Mouse (Mus musculus) heart, embryonic 16.5 days (tissue): ENCODE data around the gene Gm5105. TPM values are rescaled to one million over a fixed set of nuclear protein-coding genes. Genes with fewer than 3 reads are reported as not detected.

Experiments
- ATAC-seq: fragments of 200-750 bp; cut with Nextera tagmentation; replicated peaks from 2 replicates; pipeline ENCODE4 v1.8.0; 2017; ENCODE audit warnings: moderate number of reproducible peaks; ENCODE audit not compliant: insufficient read depth, low FRiP score; ENCODE audit errors: extremely low read depth
- H3K27ac ChIP-seq: fragments of 300-500 bp; sonication (generic); 2 replicates; pipeline ENCODE4 v1.5.1; 2014; ENCODE audit warnings: mild to moderate bottlenecking, low read length, control low read depth, moderate library complexity
- H3K27me3 ChIP-seq: fragments of 300-500 bp; sonication (generic); 2 replicates; pipeline ENCODE4 v1.6.1; 2014; ENCODE audit warnings: low read length, mixed read lengths; ENCODE audit not compliant: control insufficient read depth, insufficient read depth
- H3K36me3 ChIP-seq: fragments of 300-500 bp; sonication (generic); 2 replicates; pipeline ENCODE4 v1.6.1; 2014; ENCODE audit not compliant: control insufficient read depth, insufficient read depth
- H3K4me1 ChIP-seq: fragments of 300-500 bp; sonication (generic); 2 replicates; pipeline ENCODE4 v1.6.1; 2014; ENCODE audit warnings: low read length, mixed read lengths; ENCODE audit not compliant: control insufficient read depth, insufficient read depth
- H3K4me2 ChIP-seq: fragments of 300-500 bp; sonication (generic); 2 replicates; pipeline ENCODE4 v1.6.1; 2014; ENCODE audit warnings: low read depth, mild to moderate bottlenecking, control low read depth, low read length
- H3K4me3 ChIP-seq: fragments of 300-500 bp; sonication (generic); 2 replicates; pipeline ENCODE4 v1.5.1; 2014; ENCODE audit warnings: mild to moderate bottlenecking, control low read depth, low read length
- H3K9ac ChIP-seq: fragments of 300-500 bp; sonication (generic); 2 replicates; pipeline ENCODE4 v1.6.1; 2014; ENCODE audit warnings: low read length, control low read depth
- H3K9me3 ChIP-seq: fragments of 300-500 bp; sonication (generic); replicated peaks from 2 replicates; pipeline ENCODE4 v1.6.1; 2016; ENCODE audit warnings: low read length; ENCODE audit not compliant: control insufficient read depth
- WGBS: fragments of 180-500 bp; shearing (Covaris S2); extraction: QIAGEN DNeasy Blood & Tissue Kit; methylation state at CpG from one replicate; pipeline ENCODE4 v1.1.7; 2014; 5-methylcytosine and 5-hydroxymethylcytosine counted together
- polyA plus RNA-seq: library from polyadenylated mRNA; unstranded; fragments of >200 nt; fragmentation: Nextera tagmentation; extraction: Ambion mirVana; gene quantifications from 2 replicates; pipeline ENCODE4 v1.2.1, GENCODE M21; 2015

Gene Gm5105
- polyA plus RNA-seq, 1 experiment from 2014 or later, result 0.45 TPM

DNA sequence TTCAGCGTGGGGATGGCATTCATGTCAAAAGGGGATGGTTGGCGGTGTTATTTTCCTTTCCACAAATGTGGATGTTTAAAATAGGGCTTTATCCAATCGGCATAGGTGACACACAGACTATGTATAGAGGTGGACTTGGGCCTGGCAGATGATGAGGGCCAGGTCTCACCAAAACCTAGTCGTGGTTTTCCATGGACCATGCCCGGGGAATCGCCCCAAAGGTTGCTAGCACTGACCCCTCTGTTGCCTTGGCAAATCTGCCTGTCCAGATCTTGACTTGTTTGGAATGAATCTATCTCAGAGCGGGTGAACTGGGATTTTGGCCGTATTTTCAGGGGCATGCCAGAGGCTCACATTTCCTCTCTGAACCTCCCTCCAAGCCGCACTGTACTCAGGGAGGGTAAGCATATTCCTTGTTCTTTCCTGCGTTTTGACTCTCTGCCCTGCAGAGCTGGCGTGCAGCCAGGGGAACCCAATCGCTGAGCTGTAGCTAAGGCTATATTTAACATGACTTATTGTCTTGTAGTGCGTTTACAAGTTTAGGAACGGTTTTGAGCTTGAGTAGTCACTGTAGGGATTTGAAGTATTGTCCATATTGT lies 3.4 kb downstream of the Gm5105 start:
- ATAC-seq, result peak; percentile 60
- H3K36me3 ChIP-seq, result no peaks in the 10 kb centered on the region
- peak overlapping the region; percentile 40 for H3K4me2 ChIP-seq
- H3K9me3 ChIP-seq, result no peaks in the 10 kb centered on the region
- H3K4me3 ChIP-seq, result no peak overlapping the region
- 31% methylated on average over 14 of the region's 14 CpGs for WGBS
- H3K9ac ChIP-seq, result peak overlapping the region; percentile 86
- H3K27ac ChIP-seq, result peak overlapping the region; percentile 92
- H3K4me1 ChIP-seq, result peaks cover 31% of the 10 kb centered on the region
- no peaks in the 10 kb centered on the region for H3K27me3 ChIP-seq

- Histone ChIP-seq H3K27ac (peak overlapping the region; percentile 92), H3K27me3 (no peaks in the 10 kb centered on the region), H3K4me1 (peaks cover 31% of the 10 kb centered on the region), H3K9ac (no peak overlapping the region), H3K4me2 (no peak overlapping the region), H3K9me3 (no peaks in the 10 kb centered on the region), H3K36me3 (no peaks in the 10 kb centered on the region), H3K4me3 (no peak overlapping the region)
- 68% methylated on average over 4 of the region's 4 CpGs for WGBS
- no peak for ATAC-seq
Measured at GRCm38 (mm10) chr3:138062673-138063072, 4.5 kb downstream of the Gm5105 start.

- H3K27ac ChIP-seq, result no peak overlapping the region
- H3K4me3 ChIP-seq, result no peak overlapping the region
- no peaks in the 10 kb centered on the region for H3K9me3 ChIP-seq
- no peaks in the 10 kb centered on the region for H3K36me3 ChIP-seq
- H3K4me1 ChIP-seq, result peaks cover 38% of the 10 kb centered on the region
- ATAC-seq, result no peak
- no peak overlapping the region for H3K9ac ChIP-seq
- no peaks in the 10 kb centered on the region for H3K27me3 ChIP-seq
- WGBS, result 72% methylated on average over 9 of the region's 9 CpGs
- H3K4me2 ChIP-seq, result no peak overlapping the region
Measured at GRCm38 (mm10) chr3:138061205-138061911, 5.8 kb downstream of the Gm5105 start.

- H3K27ac ChIP-seq, result peak overlapping the region; percentile 76
Measured at GRCm38 (mm10) chr3:138060429-138060828, 6.8 kb downstream of the Gm5105 start.

DNA sequence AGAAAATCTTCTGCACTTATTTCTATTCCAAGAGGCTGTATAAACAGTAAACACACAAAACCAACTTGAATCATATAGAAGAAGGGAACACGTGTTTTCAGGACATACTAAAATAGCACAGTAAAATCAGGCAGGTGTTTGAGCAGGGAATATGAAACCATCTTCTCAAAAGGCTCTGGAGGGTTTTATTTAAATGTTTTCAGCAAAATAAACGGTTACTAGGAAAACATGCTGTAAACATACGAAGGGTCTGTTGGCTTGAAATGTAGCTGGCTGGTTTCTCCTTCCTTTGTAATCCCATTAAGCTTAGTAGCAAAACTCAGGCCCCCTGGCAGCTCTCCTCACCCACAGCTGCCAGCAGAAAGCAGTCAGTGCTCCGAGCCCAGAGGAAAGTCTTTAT lies 9.0 kb downstream of the Gm5105 start:
- H3K9ac ChIP-seq, result no peak overlapping the region
- no peaks in the 10 kb centered on the region for H3K36me3 ChIP-seq
- ATAC-seq, result no peak
- WGBS, result 67% methylated on average over 4 of the region's 4 CpGs
- H3K4me2 ChIP-seq, result no peak overlapping the region
- peaks cover 28% of the 10 kb centered on the region for H3K4me1 ChIP-seq
- H3K4me3 ChIP-seq, result no peak overlapping the region
- no peaks in the 10 kb centered on the region for H3K27me3 ChIP-seq
- H3K9me3 ChIP-seq, result no peaks in the 10 kb centered on the region
- no peak overlapping the region for H3K27ac ChIP-seq

More at GRCm38 (mm10) chr3:138060429-138060828, 6.8 kb downstream of the Gm5105 start:
- Histone ChIP-seq H3K27me3 (no peaks in the 10 kb centered on the region), H3K9me3 (no peaks in the 10 kb centered on the region), H3K4me2 (no peak overlapping the region), H3K36me3 (no peaks in the 10 kb centered on the region), H3K4me1 (peaks cover 38% of the 10 kb centered on the region), H3K4me3 (no peak overlapping the region), H3K9ac (no peak overlapping the region)
- 47% methylated on average over 7 of the region's 7 CpGs for WGBS
- peak; percentile 47; the same call in 1 of the 2 replicates for ATAC-seq

GRCm38 (mm10) chr3:138056976-138057375 lies 10.2 kb downstream of the Gm5105 start:
- H3K4me2 ChIP-seq, result no peak overlapping the region
- ATAC-seq, result no peak
- H3K36me3 ChIP-seq, result no peaks in the 10 kb centered on the region
- 0 out of 2 replicates have a peak overlapping the region, but pooled peaks have one; percentile 9 for H3K9ac ChIP-seq
- WGBS, result 50% methylated on average over 7 of the region's 7 CpGs
- H3K4me3 ChIP-seq, result no peak overlapping the region
- H3K4me1 ChIP-seq, result peaks cover 28% of the 10 kb centered on the region
- peak overlapping the region; percentile 58 for H3K27ac ChIP-seq
- H3K27me3 ChIP-seq, result no peaks in the 10 kb centered on the region
- no peaks in the 10 kb centered on the region for H3K9me3 ChIP-seq

DNA sequence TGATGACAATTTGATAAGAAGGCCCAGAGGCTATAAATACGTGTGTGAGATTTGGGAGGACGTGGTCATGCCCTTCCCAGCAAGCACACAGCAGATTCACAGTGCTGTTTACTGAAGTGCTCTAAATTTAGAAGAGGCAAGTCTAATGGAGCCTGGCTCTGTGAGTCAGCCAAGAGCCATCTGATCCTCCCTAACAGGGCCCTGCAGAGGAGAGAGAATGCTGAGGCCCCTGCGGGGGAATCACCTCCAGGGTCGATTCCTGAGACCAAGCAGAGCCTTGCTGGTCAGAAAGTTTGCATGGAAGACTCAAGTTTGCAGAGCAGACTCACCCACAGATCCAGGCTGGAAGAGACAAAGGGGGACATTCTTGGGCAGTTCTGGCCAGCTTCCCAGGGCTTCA lies 13.2 kb downstream of the Gm5105 start:
- 10% methylated on average over 4 of the region's 4 CpGs for WGBS
- Histone ChIP-seq H3K9me3 (no peaks in the 10 kb centered on the region), H3K9ac (peak overlapping the region; percentile 69), H3K27ac (peak overlapping the region; percentile 99), H3K27me3 (no peaks in the 10 kb centered on the region), H3K36me3 (no peaks in the 10 kb centered on the region), H3K4me1 (peaks cover 19% of the 10 kb centered on the region), H3K4me2 (peak overlapping the region; percentile 50), H3K4me3 (peak overlapping the region; percentile 29)
- peak; percentile 96 for ATAC-seq

GRCm38 (mm10) chr3:138051431-138051830 lies 15.8 kb downstream of the Gm5105 start:
- no peak for ATAC-seq
- no peak overlapping the region for H3K4me2 ChIP-seq
- H3K4me3 ChIP-seq, result no peak overlapping the region
- no peaks in the 10 kb centered on the region for H3K27me3 ChIP-seq
- H3K9ac ChIP-seq, result no peak overlapping the region
- WGBS, result 67% methylated on average over 3 of the region's 3 CpGs
- H3K36me3 ChIP-seq, result no peaks in the 10 kb centered on the region
- peaks cover 12% of the 10 kb centered on the region for H3K4me1 ChIP-seq
- H3K9me3 ChIP-seq, result no peaks in the 10 kb centered on the region
- H3K27ac ChIP-seq, result no peak overlapping the region

DNA sequence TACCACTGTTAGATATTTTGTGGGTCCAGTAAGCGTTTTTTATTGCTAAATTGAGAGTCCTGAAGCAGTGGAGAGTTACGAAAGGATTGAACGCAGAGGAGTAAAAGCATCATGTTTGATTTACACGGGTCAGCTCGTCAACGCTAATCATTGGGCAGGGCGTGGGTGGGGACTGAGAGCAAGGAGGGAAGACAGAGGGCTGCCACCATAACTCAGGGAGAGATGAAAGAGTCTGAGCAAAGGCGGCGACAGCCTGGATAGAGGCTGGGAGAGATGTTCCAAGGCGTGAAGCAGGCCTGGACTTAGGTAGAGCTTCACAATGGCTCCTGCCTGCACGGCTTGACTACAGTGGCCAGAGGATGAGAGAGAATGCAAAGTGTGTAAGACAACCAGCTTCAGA lies 16.4 kb downstream of the Gm5105 start:
- no peak overlapping the region for H3K9ac ChIP-seq
- ATAC-seq, result no peak
- WGBS, result 68% methylated on average over 11 of the region's 11 CpGs
- H3K27me3 ChIP-seq, result no peaks in the 10 kb centered on the region
- no peak overlapping the region for H3K4me2 ChIP-seq
- H3K4me3 ChIP-seq, result no peak overlapping the region
- no peaks in the 10 kb centered on the region for H3K36me3 ChIP-seq
- no peaks in the 10 kb centered on the region for H3K9me3 ChIP-seq
- no peak overlapping the region for H3K27ac ChIP-seq
- peaks cover 12% of the 10 kb centered on the region for H3K4me1 ChIP-seq
